Mouse (Mus musculus): ENCODE data around the gene Gm14409.
A peak's percentile ranks its signal among the peaks of the same experiment; 100 is the strongest.
"Not testable (repeated sequence)": the region's sequence is repeated elsewhere in the genome, so short reads cannot be mapped to it uniquely, and the experiment has no call there.

The Gm14409 gene

DNA sequence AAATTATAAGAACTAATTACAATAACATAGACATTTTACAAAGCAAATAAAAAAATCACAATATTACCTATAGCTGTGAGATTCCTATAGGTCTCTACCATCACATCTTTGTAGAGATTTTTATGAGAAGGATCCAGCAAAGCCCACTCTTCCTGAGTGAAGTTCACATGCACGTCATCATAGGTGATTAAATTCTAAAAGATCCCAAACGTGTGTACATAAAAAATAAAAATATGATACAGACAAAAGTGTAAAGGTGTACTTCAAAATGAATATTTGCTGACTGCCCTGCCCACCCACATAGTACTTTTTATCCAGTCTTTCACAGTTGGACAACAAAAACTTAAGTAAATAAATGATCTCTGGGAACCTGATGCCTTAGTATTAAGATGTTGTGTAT is at the start of gene Gm14409:
Gene Gm14409, minus strand, starts transcription at position 101 of the 400 bp plus-strand sequence.
- not testable (repeated sequence) for DNase-seq

DNA sequence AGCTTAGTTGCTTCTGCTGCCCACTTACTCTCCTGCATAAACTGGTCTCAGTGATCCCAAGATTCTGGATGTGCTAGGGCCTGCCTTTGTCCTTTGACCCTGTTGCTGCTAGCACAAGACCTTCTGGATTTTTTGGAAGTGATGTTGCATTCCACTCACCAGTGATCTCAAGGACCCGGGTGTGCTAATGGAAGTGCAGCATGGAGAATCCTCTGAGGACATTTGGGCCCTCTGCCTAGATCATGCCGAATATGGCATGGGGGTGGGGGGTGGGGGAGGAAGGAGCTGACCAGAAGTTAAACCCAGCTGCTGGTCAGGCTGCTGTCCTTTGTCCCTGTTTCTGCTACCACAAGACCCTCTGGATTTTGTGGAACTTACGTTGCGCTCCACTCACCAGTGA is 42.8 kb upstream of the Gm14409 start:
- not testable (repeated sequence) for DNase-seq

DNA sequence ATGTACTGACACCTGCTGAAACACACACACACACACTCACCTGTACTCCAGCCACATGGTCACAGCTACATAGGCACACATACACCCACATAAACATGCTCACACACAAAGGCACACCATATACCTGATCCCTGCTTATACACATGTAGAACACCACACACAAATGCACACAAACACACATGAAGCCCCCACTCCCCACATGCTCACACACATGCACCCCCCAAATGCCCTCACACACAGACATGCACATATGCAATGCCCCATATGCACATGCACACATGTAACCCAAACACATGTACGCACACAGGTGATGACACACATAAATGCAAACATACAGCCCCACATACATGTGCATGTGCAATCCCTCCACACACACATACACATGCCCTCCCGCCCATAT is 38.1 kb upstream of the Gm14409 start:
- DNase-seq = not testable (repeated sequence)

DNA sequence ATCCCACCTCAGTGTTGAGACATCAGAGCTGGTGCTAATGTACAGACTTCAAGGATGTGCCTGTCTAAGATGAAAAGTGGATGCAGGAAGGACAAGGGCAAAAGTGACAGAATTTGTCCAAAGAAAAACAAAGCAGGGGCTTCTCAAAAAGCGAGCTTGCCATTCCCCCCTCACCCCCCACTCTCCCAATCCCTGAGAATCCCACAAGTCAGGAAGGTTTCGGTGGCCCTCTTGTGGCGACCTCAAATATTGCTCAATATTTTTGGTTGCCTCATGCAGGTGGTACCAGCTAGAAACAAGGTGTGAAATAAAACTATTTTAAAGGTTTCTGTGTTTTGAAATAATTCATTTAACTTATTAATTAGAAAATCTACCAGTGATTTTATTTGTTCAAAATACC is 16.9 kb upstream of the Gm14409 start:
- DNase-seq = peak; percentile 2

DNA sequence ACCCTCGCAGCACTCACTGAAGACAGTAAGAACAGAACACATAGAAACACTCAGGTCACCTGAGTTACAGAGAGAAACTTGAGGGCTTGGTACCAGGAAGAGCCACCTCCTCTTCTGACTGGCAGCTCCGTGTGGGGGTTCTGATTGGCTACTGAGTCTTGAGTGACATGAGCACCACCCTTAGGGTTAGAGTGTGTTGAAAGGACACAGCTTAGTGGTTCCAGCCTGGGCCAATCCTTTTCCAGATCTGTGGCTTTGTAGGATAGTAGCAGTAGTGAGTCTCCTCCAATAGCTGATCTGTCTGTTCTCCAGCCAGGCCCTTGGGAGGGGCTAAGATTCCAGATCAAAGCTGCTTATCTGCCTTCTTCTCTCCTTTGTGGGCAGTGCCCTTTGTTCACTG is 10.9 kb upstream of the Gm14409 start:
- DNase-seq = not testable (repeated sequence)

DNA sequence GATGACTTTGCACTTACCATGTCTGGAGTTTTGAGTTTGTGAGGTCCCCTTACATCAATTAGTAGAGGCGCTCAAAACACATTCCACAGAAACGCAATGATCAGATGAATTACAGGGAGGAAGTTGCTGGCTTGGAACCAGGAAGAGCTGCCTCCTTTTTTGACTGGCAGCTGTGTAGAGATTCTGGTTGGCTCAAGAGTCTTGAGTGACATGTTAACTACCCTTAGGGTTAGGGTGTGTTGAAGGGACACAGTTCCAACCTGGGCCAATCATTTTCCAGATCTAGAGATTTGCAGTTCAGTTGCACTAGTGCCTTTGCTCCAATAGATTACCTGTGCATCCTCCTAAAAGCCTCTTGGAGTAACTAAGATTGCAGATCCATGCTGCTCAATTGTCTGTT is 5.4 kb upstream of the Gm14409 start:
- DNase-seq = not testable (repeated sequence)

DNA sequence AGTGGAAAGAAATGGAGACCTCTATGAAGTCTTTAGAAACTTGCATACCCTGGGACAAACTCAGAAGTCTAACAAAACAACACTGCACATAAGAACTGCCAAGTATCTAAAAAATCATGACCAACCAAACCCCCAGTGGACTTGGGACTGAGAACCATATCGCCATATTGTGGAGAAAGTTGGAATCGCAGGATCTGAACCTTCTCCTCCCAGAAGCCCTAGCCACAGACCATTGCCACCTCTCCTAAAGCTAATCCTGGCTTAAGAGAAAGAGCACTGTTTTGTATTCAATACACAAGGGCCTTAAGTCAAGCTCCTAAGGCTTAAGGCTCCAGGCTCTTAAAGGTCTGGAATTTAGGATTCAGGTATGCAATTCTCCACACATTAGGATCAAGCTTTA is 19.4 kb downstream of the Gm14409 start:
- DNase-seq = not testable (repeated sequence)

DNA sequence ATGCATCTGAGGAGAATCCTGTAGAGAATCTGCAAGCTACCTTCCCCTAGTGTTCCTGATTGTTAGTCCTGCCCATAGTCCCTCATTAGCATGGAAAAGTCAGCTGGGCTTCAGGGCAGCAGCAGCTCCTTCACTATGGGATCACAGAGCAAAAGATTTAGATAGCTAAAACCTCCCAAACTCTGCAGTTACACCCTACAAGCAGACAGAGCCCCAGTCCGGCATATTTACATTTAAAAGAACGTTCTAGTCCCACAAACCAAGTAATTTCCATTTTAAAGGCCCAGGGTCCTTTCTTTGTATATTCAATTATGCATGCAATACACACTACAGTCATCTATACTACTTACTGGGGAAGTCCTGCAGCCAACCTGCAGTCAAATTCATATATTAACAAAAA is 36.4 kb downstream of the Gm14409 start:
- DNase-seq = not testable (repeated sequence)
